Mouse (Mus musculus): ENCODE data around the gene Cdkn2c.

GRCm38 (mm10) chr4:109674097-109674496 lies 7.1 kb upstream of the Cdkn2c start:
- TF ChIP-seq POLR2A (IDR thresholded peaks at IDR 0.05; ENCODE audit: extremely low read depth, insufficient read depth, low read length) = no peak
- TF ChIP-seq CTCF (IDR thresholded peaks at IDR 0.05; ENCODE audit: extremely low read depth, insufficient read depth, low read length) = no peak
